Mouse (Mus musculus) forebrain, postnatal 0 days (tissue): Measurements from ENCODE around the gene Ccdc177. TPM values are rescaled to one million over a fixed set of nuclear protein-coding genes. Genes with fewer than 3 reads are reported as not detected.

Source experiments
- ATAC-seq: fragments of 200-750 bp; cut with Nextera tagmentation; 2 replicates; pipeline ENCODE4 v1.8.0; 2017; ENCODE audit warnings: mild to moderate bottlenecking, moderate library complexity
- DNase-seq: peaks from one replicate; pipeline ENCODE4 v3.0.0-alpha.2; 2015
- H3K27ac ChIP-seq: fragments of 300-500 bp; sonication (generic); 2 replicates; pipeline ENCODE4 v1.5.1; 2014; ENCODE audit warnings: low read depth, mild to moderate bottlenecking, antibody characterized with exemption, low read length, moderate library complexity, mixed read lengths
- H3K27me3 ChIP-seq: fragments of 300-500 bp; sonication (generic); 2 replicates; pipeline ENCODE4 v1.6.1; 2014; ENCODE audit warnings: mild to moderate bottlenecking, low read length, mixed read lengths; ENCODE audit not compliant: insufficient read depth
- H3K36me3 ChIP-seq: fragments of 300-500 bp; sonication (generic); 2 replicates; pipeline ENCODE4 v1.6.1; 2014; ENCODE audit warnings: mild to moderate bottlenecking, moderate library complexity; ENCODE audit not compliant: insufficient read depth
- H3K4me1 ChIP-seq: fragments of 300-500 bp; sonication (generic); 2 replicates; pipeline ENCODE4 v1.6.1; 2014; ENCODE audit warnings: antibody characterized with exemption; ENCODE audit not compliant: insufficient read depth
- H3K4me2 ChIP-seq: fragments of 300-500 bp; sonication (generic); 2 replicates; pipeline ENCODE4 v1.6.1; 2014; ENCODE audit warnings: low read depth, mild to moderate bottlenecking, moderate library complexity
- H3K4me3 ChIP-seq: fragments of 300-500 bp; sonication (generic); 2 replicates; pipeline ENCODE4 v1.5.1; 2014; ENCODE audit warnings: low read depth, low read length, mixed read lengths
- H3K9ac ChIP-seq: fragments of 300-500 bp; sonication (generic); 2 replicates; pipeline ENCODE4 v1.6.1; 2014; ENCODE audit warnings: mild to moderate bottlenecking
- H3K9me3 ChIP-seq: fragments of 300-500 bp; sonication (generic); 2 replicates; pipeline ENCODE4 v1.6.1; 2016; ENCODE audit warnings: low read length
- CTCF ChIP-seq: sonication (generic); IDR thresholded peaks from 2 replicates; pipeline ENCODE4 v1.5.1; 2016; ENCODE audit warnings: antibody characterized with exemption, control low read depth, low read depth
- WGBS: fragments of 180-500 bp; shearing (Covaris S2); extraction: QIAGEN DNeasy Blood & Tissue Kit; methylation state at CpG from one replicate; pipeline ENCODE4 v1.1.7; 2014; 5-methylcytosine and 5-hydroxymethylcytosine counted together
- polyA plus RNA-seq: library from polyadenylated mRNA; unstranded; fragments of >200 nt; fragmentation: Nextera tagmentation; extraction: Ambion mirVana; gene quantifications from 2 replicates; pipeline ENCODE4 v1.2.1, GENCODE M21; 2015
- total RNA-seq: library from RNA; depleted of rRNA; stranded (reverse); fragments of >200 nt; gene quantifications from 2 replicates; pipeline ENCODE4 v1.2.3, GENCODE M21; 2014; rRNA removed

Ccdc177 gene
- total RNA-seq (19.1 and 23.5 TPM in 2 replicates), polyA plus RNA-seq (1.6 and 2.3 TPM in 2 replicates)

GRCm38 (mm10) chr12:80760396-80760801 is at the start of gene Ccdc177:
Ccdc177 (minus strand) TSS chr12:80760687.
- 1% methylated on average over 24 of the region's 24 CpGs for WGBS
- Histone ChIP-seq H3K4me2 (peak within 1 kb of the TSS; percentile 56), H3K9ac (peak within 1 kb of the TSS; percentile 77), H3K4me3 (peak within 1 kb of the TSS; percentile 51), H3K27me3 (no peaks in the 10 kb centered on the region), H3K4me1 (0 out of 2 replicates have a peak, but pooled peaks cover 4% of the 10 kb centered on the region), H3K9me3 (peaks cover 13% of the 10 kb centered on the region; the same call in 1 of the 2 replicates), H3K27ac (peak within 1 kb of the TSS; percentile 94), H3K36me3 (peaks cover 34% of the 10 kb centered on the region)
- peak; percentile 97 for TF ChIP-seq CTCF
- ATAC-seq (peak; percentile 85), DNase-seq (peak; percentile 94)

- Histone ChIP-seq H3K9ac (no peak overlapping the region), H3K4me1 (no peaks in the 10 kb centered on the region), H3K36me3 (no peaks in the 10 kb centered on the region), H3K27me3 (no peaks in the 10 kb centered on the region), H3K9me3 (no peaks in the 10 kb centered on the region), H3K4me2 (no peak overlapping the region), H3K27ac (no peak overlapping the region), H3K4me3 (no peak overlapping the region)
- WGBS: 78% methylated on average over 2 of the region's 2 CpGs
- no peak for TF ChIP-seq CTCF
- no peak for DNase-seq
- no peak for ATAC-seq
These were observed 49.5 kb upstream of the Ccdc177 start for GRCm38 (mm10) chr12:80810005-80810404.

GRCm38 (mm10) chr12:80807451-80808085 is 47.1 kb upstream of the Ccdc177 start:
- no peaks in the 10 kb centered on the region for H3K4me1 ChIP-seq
- WGBS: 28% methylated on average over 2 of the region's 2 CpGs
- H3K27me3 ChIP-seq: no peaks in the 10 kb centered on the region
- H3K36me3 ChIP-seq: no peaks in the 10 kb centered on the region
- no peaks in the 10 kb centered on the region for H3K9me3 ChIP-seq
- H3K9ac ChIP-seq: no peak overlapping the region
- H3K4me2 ChIP-seq: no peak overlapping the region
- TF ChIP-seq CTCF: no peak
- ATAC-seq (no peak), DNase-seq (no peak)
- H3K4me3 ChIP-seq: no peak overlapping the region
- no peak overlapping the region for H3K27ac ChIP-seq

GRCm38 (mm10) chr12:80804861-80805428 is 44.5 kb upstream of the Ccdc177 start:
- no peak for ATAC-seq
- H3K4me3 ChIP-seq: no peak overlapping the region
- no peaks in the 10 kb centered on the region for H3K27me3 ChIP-seq
- H3K27ac ChIP-seq: no peak overlapping the region
- H3K4me1 ChIP-seq: no peaks in the 10 kb centered on the region
- no peak for DNase-seq
- TF ChIP-seq CTCF: no peak
- no peak overlapping the region for H3K9ac ChIP-seq
- no peak overlapping the region for H3K4me2 ChIP-seq
- WGBS: 94% methylated on average over 6 of the region's 6 CpGs
- no peaks in the 10 kb centered on the region for H3K9me3 ChIP-seq
- H3K36me3 ChIP-seq: no peaks in the 10 kb centered on the region

GRCm38 (mm10) chr12:80803924-80804323 is 43.4 kb upstream of the Ccdc177 start:
- Histone ChIP-seq H3K4me3 (no peak overlapping the region), H3K27ac (no peak overlapping the region), H3K9me3 (no peaks in the 10 kb centered on the region), H3K4me2 (no peak overlapping the region), H3K4me1 (no peaks in the 10 kb centered on the region), H3K36me3 (no peaks in the 10 kb centered on the region), H3K27me3 (no peaks in the 10 kb centered on the region), H3K9ac (no peak overlapping the region)
- DNase-seq: peak; percentile 41
- no peak for ATAC-seq
- WGBS: 17% methylated on average over 3 of the region's 3 CpGs
- no peak for TF ChIP-seq CTCF

GRCm38 (mm10) chr12:80801443-80801842 is 41.0 kb upstream of the Ccdc177 start:
- DNase-seq (no peak), ATAC-seq (no peak)
- H3K4me1 ChIP-seq: no peaks in the 10 kb centered on the region
- no peaks in the 10 kb centered on the region for H3K27me3 ChIP-seq
- no peaks in the 10 kb centered on the region for H3K36me3 ChIP-seq
- WGBS: 94% methylated on average over 1 of the region's 1 CpGs
- no peak overlapping the region for H3K27ac ChIP-seq
- H3K4me2 ChIP-seq: no peak overlapping the region
- H3K9ac ChIP-seq: no peak overlapping the region
- no peak for TF ChIP-seq CTCF
- H3K9me3 ChIP-seq: no peaks in the 10 kb centered on the region
- no peak overlapping the region for H3K4me3 ChIP-seq

GRCm38 (mm10) chr12:80800156-80800555 is 39.7 kb upstream of the Ccdc177 start:
- Histone ChIP-seq H3K4me1 (no peaks in the 10 kb centered on the region), H3K27ac (no peak overlapping the region), H3K4me3 (no peak overlapping the region), H3K9me3 (no peaks in the 10 kb centered on the region), H3K36me3 (no peaks in the 10 kb centered on the region), H3K4me2 (no peak overlapping the region), H3K27me3 (no peaks in the 10 kb centered on the region), H3K9ac (no peak overlapping the region)
- WGBS: 98% methylated on average over 3 of the region's 3 CpGs
- ATAC-seq: no peak
- TF ChIP-seq CTCF: no peak
- no peak for DNase-seq
